Mouse (Mus musculus) adrenal gland, postnatal 14 days (tissue): ENCODE results near the gene Dck. TPM values are rescaled to one million over a fixed set of nuclear protein-coding genes. Genes with fewer than 3 reads are reported as not detected.

Source experiments
- DNase-seq: peaks from one replicate; pipeline ENCODE4 v3.0.0; 2021; ENCODE audit warnings: mixed read lengths
- total RNA-seq: library from RNA; stranded (reverse); gene quantifications from 2 replicates; pipeline ENCODE4 v1.2.3, GENCODE M21; 2021

Dck gene
- total RNA-seq, 1 experiment from 2014 or later, result 8.5 TPM

DNA sequence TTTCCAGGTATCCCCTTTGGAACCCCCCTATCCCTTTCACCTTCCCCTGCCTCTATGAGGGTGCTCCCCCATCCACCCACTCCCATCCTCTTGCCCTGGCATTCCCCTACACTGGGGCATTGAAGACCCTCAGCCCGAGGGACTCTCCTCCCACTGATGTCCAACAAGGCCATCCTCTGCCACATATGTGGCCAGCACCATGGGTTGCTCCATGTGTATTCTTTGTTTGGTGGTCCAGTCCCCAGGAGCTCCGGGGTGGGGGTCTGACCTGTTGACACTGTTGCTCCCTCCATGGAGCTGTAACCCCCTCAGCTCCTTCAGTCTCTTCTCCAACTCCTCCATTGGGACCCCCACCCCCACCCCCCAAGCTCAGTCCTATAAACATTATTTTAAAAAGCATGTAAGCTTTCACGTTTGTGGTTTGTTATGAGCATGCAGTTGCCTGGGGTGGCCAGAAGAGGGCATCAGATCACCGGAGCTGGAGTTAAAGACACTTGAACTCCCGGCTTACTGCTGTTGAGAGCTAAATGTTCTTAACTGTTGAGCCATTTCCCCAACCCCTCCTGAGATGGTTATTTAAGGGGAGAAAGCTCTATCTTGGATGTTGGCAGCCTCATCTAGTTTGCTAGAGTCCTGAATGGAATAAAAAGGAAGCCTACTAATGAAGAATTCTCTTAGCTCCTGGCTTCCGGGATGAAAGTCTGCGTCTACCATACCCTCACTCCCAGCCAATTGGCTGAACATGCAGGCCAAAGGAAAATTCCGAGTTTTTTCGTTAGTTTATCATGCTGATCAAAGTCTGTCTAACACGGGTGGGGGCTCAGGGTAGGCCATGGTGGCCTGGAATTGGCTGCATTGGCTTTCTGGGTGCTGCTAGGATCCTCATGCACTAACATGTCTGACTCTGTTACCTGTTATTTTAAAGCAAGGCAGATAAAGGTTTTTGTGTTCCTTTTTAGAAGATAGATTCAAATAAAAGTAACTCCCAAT, 26.8 kb downstream of the Dck start:
- peak; percentile 57 for DNase-seq

DNA sequence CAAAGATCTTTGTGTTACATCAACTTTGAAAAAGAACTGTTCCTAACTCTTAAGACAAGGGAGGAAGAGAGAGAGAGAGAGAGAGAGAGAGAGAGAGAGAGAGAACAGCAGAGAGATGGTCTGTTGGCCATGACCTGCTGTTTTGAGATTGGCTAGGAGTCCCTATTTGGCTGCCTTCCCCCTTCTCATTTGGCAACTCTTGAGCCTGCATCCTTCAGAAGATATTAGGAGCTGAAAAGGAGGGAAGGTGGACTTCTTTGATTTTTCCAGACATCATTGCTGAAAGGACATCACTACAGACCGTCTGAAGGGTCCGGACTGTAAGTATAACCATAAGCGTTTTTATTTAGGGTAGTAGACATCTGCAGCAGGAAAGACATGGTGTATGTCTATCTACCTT, 28.9 kb downstream of the Dck start:
- no peak for DNase-seq

DNA sequence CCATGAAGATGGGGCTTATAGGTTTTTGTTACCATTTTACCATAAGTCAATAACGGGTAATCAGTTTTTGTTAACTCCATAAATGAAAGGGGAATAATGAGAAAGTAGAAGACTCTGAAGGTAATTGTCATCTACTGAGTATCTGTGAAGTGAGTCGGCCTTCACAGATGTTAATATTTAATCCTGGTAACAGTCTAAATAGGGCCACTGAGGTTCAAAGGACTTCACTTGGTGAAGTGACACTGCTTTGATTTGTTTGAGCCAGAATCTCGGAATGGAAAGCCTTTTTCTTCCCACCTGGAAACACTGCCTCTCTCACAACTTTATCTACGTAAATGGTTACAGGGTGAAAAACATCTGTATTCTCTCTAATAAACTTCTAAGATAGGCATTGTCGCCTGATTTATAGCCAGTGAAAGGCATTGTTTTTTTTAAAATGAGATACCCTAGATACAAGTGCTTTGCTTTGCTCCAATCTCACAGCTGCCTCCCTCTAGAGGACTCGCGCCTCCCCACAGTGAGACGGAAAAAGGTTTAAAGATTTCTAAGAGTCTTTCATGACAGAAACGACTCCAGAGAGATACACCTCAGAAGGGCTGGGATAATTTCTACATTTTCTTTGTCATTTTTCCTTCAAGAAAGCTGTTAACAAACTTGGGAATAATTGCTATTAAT, 31.3 kb downstream of the Dck start:
- DNase-seq, result no peak

DNA sequence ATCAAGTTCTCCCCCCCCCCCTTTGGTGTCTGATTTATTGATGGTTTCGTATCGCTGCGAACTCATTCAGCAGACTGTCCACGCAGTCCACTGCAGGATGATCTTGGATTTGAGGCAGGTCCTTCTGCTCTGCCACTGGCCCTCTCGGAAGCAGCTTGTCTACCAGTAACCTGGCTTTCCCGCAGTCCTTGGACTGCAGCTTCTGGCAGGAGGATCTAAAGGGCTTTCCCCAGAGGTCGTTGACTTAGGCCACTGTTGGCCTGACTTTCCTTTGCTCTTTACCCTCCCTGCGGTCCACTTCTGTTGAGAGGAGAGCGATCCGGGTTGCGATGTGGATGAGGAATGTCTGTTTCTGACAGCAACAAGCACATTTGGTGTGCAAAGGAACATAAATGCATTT, 31.8 kb downstream of the Dck start:
- peak; percentile 42 for DNase-seq

DNA sequence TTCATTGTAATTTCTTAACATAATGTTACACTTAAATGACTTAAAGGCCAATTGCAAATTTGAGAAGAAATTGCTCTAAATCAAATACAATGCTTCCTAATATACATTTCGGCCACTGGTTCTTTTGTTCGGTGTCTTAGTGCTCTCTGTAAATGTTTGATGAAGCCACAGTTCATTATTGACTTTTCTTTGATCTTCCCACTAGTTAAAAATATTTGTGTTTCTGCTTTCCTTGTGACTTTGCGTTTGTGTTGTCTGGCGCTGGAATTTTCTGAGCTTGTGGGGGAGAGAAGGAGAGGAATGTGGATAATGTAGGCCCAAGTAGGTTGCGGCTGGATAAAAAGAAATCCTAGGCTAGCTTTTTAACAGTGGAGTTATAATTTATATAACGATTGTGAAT, 32.3 kb downstream of the Dck start:
- DNase-seq, result no peak

DNA sequence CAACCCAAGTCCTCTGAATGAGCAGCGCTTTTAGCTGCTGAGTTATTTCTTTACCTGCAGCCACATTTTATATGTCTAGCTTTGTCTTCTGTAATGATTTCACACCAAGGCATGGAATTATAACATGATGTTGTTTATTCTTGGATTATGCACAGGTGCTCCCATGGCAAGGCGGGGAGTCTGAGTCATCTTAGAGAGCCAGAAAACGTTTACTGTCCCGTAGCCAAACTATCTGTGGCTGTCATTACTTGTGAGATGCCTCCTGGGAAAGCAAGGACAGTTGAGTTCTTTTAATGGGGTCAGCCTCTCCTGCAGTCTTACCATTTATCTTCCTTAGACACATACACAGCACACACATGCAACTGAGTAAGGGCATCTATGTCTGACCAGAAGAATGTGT, 40.8 kb downstream of the Dck start:
- no peak for DNase-seq

DNA sequence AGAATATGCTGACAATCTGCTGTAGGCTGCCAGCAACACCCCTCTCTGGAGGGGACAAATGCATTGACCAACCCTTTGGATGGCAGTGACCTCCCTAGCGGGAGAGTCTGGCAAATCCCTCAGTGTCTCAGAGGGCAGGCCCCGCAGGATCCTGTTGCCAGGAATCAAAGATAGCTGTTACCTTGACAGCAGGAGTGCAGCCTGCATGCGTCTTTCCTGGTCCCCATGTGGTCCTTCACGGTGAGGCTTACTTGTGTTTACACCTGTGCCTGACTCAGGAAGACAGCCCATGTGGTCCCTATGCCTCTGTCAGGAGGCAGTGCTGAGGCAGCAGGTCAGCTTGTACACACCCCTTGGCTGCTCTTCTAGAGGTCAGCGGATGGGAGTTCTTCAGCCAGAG, 41.5 kb downstream of the Dck start:
- no peak for DNase-seq

DNA sequence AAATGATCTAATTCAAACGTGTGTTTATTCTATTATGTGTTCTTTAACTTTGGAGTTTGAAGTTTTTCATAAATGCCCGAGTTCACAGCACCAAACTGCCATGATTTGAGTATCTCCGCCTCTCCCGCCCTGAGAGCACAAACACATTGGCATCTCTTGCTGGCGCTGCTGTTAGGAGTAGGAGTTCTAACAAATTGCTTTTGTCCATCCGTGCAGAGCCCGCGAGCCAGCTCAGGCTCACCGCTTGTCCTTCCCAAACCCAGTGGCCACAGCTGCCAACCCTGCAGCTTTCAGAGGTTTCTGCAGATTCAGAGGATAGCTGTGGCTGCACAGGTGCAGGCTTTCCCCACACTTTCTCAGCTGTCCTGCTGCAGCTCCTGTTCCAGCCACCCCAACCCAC, 42.5 kb downstream of the Dck start:
- no peak for DNase-seq

DNA sequence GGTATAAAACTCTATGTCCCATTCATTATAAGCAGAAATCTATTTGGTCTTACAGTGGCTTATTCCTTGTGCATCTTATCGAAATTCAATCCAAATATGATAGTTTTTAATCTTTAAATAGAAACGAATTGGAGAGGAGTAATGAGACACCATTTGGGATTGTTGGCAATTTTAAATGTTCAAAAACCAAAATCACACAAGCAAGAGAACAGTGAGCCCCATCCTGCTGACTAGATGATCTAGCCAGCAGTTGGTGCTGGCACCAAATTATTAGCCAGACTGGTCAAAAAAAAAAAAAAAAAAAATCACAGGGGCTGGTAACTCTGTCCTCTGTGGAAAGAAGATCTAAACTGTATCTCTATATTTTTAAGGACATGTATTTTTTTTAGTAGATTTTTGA, 48.4 kb downstream of the Dck start:
- no peak for DNase-seq

DNA sequence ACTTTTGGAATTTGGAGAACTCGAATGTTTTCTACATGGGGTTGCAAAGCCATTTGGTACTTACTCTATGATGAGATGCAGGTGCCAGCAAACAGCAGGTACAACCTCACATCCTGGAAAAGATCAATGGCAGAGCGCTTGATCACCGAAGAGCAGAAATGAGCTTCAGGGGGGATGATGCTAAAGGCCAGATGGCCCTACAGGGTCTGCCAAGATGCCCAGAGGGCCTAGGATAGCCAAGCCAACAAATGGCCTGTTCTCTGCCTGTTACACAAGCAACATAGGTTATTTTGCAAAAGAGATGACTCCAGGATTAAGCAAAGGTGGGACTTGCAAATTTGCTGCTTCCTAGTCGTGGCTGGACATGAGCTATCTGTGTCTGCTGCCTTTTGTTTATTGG, 49.8 kb downstream of the Dck start:
- no peak for DNase-seq

DNA sequence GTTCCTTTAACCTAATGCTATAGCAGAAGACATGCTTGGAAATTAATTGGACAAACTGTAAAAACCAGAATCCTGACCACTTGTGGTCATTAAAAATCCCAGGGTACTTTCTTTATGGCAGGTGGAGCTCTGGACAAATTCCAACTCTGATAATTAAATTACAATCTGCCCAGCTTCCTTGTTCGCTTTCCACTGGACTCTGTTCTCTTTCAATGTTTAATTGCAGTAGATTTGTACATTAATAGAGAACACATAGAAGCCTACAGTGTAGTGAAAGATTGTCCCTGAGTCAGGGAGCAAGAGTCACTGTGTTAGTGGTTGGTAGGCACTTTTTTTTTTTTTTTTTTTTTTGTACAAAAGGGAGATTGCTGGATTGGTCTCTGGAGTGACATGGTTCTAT, 56.7 kb downstream of the Dck start:
- no peak for DNase-seq

DNA sequence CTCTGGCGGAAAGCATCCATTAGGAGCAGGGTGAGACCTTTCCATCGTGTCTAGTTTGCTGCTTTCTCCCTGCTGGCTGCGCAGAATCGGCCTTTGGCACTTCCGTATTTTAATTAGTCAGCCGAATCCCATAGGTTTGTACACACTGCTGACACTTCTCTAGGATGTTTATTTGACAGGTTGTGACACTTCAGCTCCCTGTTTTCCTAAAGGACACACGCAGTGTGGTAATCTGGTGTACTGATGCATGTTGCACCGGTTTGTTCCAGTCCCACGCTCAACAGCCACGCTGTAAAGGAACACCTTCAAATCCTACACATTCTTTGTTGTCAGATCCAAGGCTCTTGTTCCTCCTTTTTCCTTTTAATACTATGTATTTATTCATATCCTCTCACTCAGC, 60.0 kb downstream of the Dck start:
- DNase-seq, result no peak

DNA sequence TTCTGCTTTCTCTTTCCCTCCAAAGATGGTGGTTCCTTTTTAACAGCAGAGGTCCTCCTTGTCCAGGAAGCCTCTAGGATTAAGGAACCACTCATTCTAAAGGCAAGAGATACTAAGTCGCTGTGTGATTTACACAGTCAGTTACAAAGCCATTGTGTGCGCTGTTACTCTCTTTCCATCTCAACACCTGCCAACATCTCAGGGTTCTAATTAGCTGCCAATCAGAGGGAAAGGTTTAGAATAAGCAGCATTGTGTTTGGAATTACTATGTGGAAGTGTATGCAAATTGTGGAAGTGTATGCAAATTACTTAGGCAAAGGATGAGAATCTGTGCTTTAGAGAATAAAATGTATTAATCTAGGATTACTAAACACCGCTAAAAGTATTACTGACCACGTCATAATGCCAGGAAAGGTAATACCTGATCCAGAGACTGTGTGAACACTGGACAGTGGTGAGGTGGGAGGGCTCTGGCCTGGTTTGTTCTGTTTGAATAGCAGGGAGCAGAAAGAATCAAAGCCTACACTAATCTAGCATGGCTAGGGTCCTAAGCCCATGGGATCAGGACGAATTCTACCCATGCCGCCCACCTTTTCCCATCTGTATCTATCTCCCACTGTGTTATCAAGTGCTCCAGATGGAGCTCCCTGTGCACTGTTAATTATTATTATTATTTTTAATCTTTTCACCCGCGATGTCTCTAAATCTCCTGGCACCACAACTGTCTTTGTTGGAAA, 65.2 kb downstream of the Dck start:
- DNase-seq, result no peak

DNA sequence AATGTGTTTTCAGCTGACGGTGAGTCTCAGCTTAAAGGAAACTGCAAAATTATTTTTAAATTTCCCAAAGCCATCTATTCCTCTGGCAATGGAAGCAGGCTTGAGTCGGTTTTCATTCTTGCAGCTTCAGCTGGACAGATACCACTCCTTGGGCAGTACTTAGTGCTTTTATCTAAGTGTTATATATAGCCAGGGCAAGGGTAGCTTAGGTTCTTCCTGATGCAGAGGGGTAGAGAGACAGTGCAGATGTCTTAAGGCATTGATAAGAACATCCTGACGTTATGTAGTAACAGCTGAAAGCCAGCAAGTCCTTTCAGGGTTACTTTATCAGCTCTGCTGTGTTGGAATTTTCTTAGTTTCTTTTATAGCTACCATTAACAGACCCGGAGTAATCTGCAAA, 66.1 kb downstream of the Dck start:
- no peak for DNase-seq

DNA sequence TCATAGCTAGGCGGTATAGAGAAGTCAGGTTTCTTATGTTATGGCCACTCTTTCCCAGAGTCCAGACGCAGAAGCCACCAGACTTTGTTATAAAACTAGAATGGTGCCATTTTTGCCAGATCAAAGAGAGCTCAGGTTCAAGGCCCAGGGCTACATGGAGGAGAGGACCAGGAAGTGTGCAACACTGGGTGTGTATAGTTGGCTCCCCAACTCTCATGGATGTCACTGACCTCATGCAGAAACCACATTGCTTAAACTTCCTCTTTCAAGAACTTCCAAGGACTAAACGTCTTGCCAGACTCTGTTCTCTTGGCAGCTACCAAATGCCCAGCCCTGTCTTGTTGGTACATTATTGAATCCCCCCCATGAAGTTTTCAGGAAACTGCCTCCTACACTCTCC, 67.1 kb downstream of the Dck start:
- DNase-seq, result no peak

Other genes with a start within 250 kb of the Dck start
- 0.98 and 1.5 TPM in 2 replicates for gene Jchain, start 237.1 kb upstream of the Dck start, total RNA-seq
- gene Utp3, start 210.5 kb upstream of the Dck start, total RNA-seq, result 34.8 and 43.2 TPM in 2 replicates
- gene Rufy3, start 200.0 kb upstream of the Dck start, total RNA-seq, result 24.2 and 30.6 TPM in 2 replicates
- 151 and 153 TPM in 2 replicates for gene Grsf1, start 88.8 kb upstream of the Dck start, total RNA-seq
- gene Mob1b, start 44.1 kb upstream of the Dck start, total RNA-seq, result 32.4 and 36.4 TPM in 2 replicates
- gene Slc4a4, start 121.8 kb downstream of the Dck start, total RNA-seq, result 89.7 and 101 TPM in 2 replicates